ENCODE assay signal across 11 mouse cellular contexts in the genomic region with DNA sequence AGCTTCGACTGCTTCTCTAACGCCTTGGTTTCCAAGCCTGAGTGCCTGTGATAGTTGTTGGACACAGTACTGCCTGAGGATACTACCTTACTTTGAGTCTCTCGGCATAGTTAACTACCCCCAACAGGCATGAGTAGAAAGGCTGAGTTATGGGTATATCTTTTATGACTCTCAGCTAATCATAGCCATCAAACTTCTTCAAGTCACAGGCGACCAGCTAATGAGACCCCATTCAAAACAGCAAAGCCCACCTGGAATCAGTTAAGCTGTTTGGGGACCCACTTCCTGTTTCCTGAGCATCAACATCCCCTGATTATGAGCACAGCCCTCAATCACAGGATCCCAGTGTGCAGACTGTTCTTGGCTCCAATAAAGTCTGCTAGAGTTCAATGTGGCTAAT.
"Had no signal": no experiment of that assay in that cellular context is flagged by ENCODE, and none has a peak within 500 bp of the region (broad histone marks: within the 10 kb centered on the region; RNA-seq: fewer than 3 reads in every experiment).

No protein-coding gene starts in this region.

- H3K4me3 ChIP-seq: kidney, embryonic 15.5 days; liver, embryonic 13.5 days; lung, embryonic 15.5 days; stomach, embryonic 15.5 days had no signal

- ATAC-seq: liver, postnatal 0 days had no signal

- H3K9ac ChIP-seq: kidney, embryonic 15.5 days; liver, embryonic 13.5 days; liver, postnatal 0 days; lung, embryonic 15.5 days; stomach, embryonic 15.5 days had no signal

- H3K27ac ChIP-seq: kidney, embryonic 15.5 days; liver, embryonic 13.5 days; lung, embryonic 15.5 days; stomach, embryonic 15.5 days had no signal

- H3K4me1 ChIP-seq: kidney, embryonic 15.5 days; liver, embryonic 13.5 days; lung, embryonic 15.5 days; stomach, embryonic 15.5 days had no signal

- H3K27me3 ChIP-seq: kidney, embryonic 15.5 days; liver, embryonic 13.5 days; lung, embryonic 15.5 days; stomach, embryonic 15.5 days had no signal

- H3K4me2 ChIP-seq: kidney, embryonic 15.5 days; liver, embryonic 13.5 days; lung, embryonic 15.5 days; stomach, embryonic 15.5 days had no signal

- H3K9me3 ChIP-seq: kidney, embryonic 15.5 days; liver, embryonic 13.5 days; lung, embryonic 15.5 days; stomach, embryonic 15.5 days had no signal

- DNase-seq: kidney, postnatal 14 days; left cerebral cortex, postnatal 4 days; liver; liver, embryonic 13.5 days; liver, postnatal 0 days; right cerebral cortex, postnatal 14 days; thymus, adult 2 months; thymus, postnatal 25 days had no signal

- H3K36me3 ChIP-seq: kidney, embryonic 15.5 days; liver, embryonic 13.5 days; lung, embryonic 15.5 days; stomach, embryonic 15.5 days had no signal
